Mouse (Mus musculus): ENCODE measurements around the gene Xiap. TPM values are rescaled to one million over a fixed set of nuclear protein-coding genes. Genes with fewer than 3 reads are reported as not detected.

Xiap gene
- polyA plus RNA-seq, 1 experiment from 2014 or later = 10.6 TPM

DNA sequence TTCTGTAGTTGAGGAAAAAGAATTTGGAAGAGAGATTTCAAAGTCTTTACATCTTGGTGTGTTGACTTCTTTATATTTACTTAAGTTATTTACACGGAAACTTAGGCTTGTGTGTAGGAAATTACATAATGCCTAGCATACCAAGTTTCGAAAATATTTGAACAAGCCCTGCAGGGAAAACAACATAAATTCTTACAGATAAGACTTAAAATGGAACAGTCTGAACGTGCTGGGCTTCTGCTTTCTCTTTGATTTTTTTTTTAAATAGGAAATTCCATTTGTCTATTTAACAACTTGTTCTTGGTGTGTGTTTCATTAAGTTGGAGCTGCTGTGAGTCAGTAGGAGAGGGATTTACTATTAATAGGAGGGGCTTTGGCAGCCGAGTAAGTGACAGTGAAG lies 93.6 kb downstream of the Xiap start:
- peaks cover 16% of the 10 kb centered on the region for H3K4me1 ChIP-seq
- H3K36me3 ChIP-seq (replicated peaks) = no peaks in the 10 kb centered on the region
- 0 out of 2 replicates have a peak, but pooled peaks cover 3% of the 10 kb centered on the region for H3K9me3 ChIP-seq
- no peaks in the 10 kb centered on the region for H3K27me3 ChIP-seq (ENCODE audit: poor library complexity, severe bottlenecking)
- H3K4me3 ChIP-seq = peak overlapping the region; percentile 69
- 36% methylated on average over 4 of the region's 4 CpGs for WGBS
- H3K27ac ChIP-seq = no peak overlapping the region
- DNase-seq (ENCODE audit: extremely low spot score, low spot score) = no peak

Other genes with a start within 250 kb of the Xiap start
- 76.0 and 79.7 TPM in 2 replicates for gene Thoc2, start 139.0 kb upstream of the Xiap start, polyA plus RNA-seq (2016; fragmentation: Nextera tagmentation; extraction: Ambion mirVana)
- 51.3 and 52.3 TPM in 2 replicates for gene Stag2, start 89.6 kb downstream of the Xiap start, polyA plus RNA-seq (2016; fragmentation: Nextera tagmentation; extraction: Ambion mirVana)